Mouse (Mus musculus) embryonic facial prominence, embryonic 14.5 days (tissue): ENCODE results near the gene Zfp768. TPM values are rescaled to one million over a fixed set of nuclear protein-coding genes. Genes with fewer than 3 reads are reported as not detected.
"Not testable (repeated sequence)": the region's sequence is repeated elsewhere in the genome, so short reads cannot be mapped to it uniquely, and the experiment has no call there.

Experiments used
- ATAC-seq: fragments of 200-750 bp; cut with Nextera tagmentation; 2 replicates; pipeline ENCODE4 v1.8.0; 2017; ENCODE audit warnings: low read depth, moderate number of reproducible peaks, moderate TSS enrichment
- DNase-seq: peaks from one replicate; pipeline ENCODE4 v3.0.0-alpha.2; 2015; ENCODE audit warnings: low spot score
- H3K27ac ChIP-seq: fragments of 300-500 bp; sonication (generic); replicated peaks from 2 replicates; pipeline ENCODE4 v1.5.1; 2014; ENCODE audit warnings: low read depth, mild to moderate bottlenecking, low read length, moderate library complexity
- H3K27me3 ChIP-seq: fragments of 300-500 bp; sonication (generic); replicated peaks from 2 replicates; pipeline ENCODE4 v1.6.1; 2014; ENCODE audit warnings: low read length; ENCODE audit not compliant: control insufficient read depth, insufficient read depth
- H3K36me3 ChIP-seq: fragments of 300-500 bp; sonication (generic); 2 replicates; pipeline ENCODE4 v1.6.1; 2014; ENCODE audit warnings: low read length, mixed read lengths; ENCODE audit not compliant: control insufficient read depth, insufficient read depth
- H3K4me1 ChIP-seq: fragments of 300-500 bp; sonication (generic); 2 replicates; pipeline ENCODE4 v1.6.1; 2014; ENCODE audit warnings: antibody characterized with exemption, low read length; ENCODE audit not compliant: control insufficient read depth, insufficient read depth
- H3K4me2 ChIP-seq: fragments of 300-500 bp; sonication (generic); 2 replicates; pipeline ENCODE4 v1.6.1; 2014; ENCODE audit warnings: low read depth, mild to moderate bottlenecking, low read length, moderate library complexity, mixed read lengths
- H3K4me3 ChIP-seq: fragments of 300-500 bp; sonication (generic); 2 replicates; pipeline ENCODE4 v1.5.1; 2014; ENCODE audit warnings: low read depth, mild to moderate bottlenecking, low read length
- H3K9ac ChIP-seq: fragments of 300-500 bp; sonication (generic); 2 replicates; pipeline ENCODE4 v1.6.1; 2014; ENCODE audit warnings: low read depth, mild to moderate bottlenecking, low read length, moderate library complexity, mixed read lengths
- H3K9me3 ChIP-seq: fragments of 300-500 bp; sonication (generic); 2 replicates; pipeline ENCODE4 v1.6.1; 2016; ENCODE audit warnings: low read length; ENCODE audit not compliant: control insufficient read depth
- WGBS: fragments of 180-500 bp; shearing (Covaris S2); extraction: QIAGEN DNeasy Blood & Tissue Kit; methylation state at CpG from one replicate; pipeline ENCODE4 v1.1.7; 2014; 5-methylcytosine and 5-hydroxymethylcytosine counted together
- polyA plus RNA-seq: library from polyadenylated mRNA; unstranded; fragments of >200 nt; fragmentation: Nextera tagmentation; extraction: Ambion mirVana; gene quantifications from 2 replicates; pipeline ENCODE4 v1.2.1, GENCODE M21; 2014

Zfp768 gene
- polyA plus RNA-seq, 1 experiment from 2014 or later = 5.9 TPM

DNA sequence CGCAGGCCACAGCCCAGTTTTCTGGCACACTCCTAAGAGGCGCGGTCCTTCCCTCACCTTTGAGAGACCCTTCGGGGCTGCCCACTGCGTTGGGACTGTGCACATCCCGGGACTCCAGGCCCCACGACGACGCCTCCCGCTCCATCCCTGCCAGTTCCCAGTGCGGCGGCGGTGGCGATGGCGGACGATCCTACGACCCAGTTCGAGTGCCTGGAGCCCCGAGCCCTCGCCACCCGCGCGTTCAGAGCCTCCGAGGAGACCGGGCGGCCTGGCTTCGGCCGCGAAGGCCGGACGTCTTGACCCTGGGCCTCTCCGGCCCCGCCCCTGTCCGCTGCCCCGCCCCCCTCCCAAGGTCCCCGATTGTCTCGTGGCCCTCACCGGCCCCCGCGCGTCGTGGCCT, 297 bp downstream of the Zfp768 start:
- Histone ChIP-seq H3K27ac (peak overlapping the region; percentile 90), H3K9ac (peak overlapping the region; percentile 91), H3K4me1 (peaks cover 7% of the 10 kb centered on the region), H3K36me3 (peaks cover 22% of the 10 kb centered on the region), H3K27me3 (no peaks in the 10 kb centered on the region), H3K4me3 (peak overlapping the region; percentile 83), H3K4me2 (peak overlapping the region; percentile 84), H3K9me3 (no peaks in the 10 kb centered on the region)
- ATAC-seq (peak; percentile 34), DNase-seq (peak; percentile 24)
- under 1% methylated on average over 30 of the region's 42 CpGs for whole genome bisulfite sequencing

DNA sequence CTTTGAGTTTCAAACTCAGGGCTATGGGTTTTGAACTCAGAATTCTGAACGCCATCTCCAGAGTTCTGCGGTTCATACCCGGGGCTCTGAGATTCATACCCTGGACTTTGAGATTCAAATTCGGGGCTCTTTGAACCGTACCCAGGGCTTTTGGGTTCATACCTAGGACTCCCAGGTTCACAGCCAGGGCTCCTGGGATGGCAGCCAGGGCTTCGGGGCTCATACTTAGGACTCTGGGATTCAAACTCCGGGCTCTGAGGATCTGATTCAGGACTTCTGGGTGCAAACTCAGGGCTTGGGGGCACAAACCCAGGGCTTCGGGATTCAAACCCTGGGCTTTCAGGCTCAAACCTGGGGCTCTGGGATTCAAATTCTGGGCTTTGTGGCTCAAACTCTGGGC, 1.0 kb downstream of the Zfp768 start:
- no peak for DNase-seq
- H3K27ac ChIP-seq = no peak overlapping the region
- WGBS = 88% methylated on average over 8 of the region's 8 CpGs
- H3K9ac ChIP-seq = peak overlapping the region; percentile 91
- H3K9me3 ChIP-seq = no peaks in the 10 kb centered on the region
- H3K27me3 ChIP-seq = no peaks in the 10 kb centered on the region
- peak overlapping the region; percentile 83 for H3K4me3 ChIP-seq
- H3K4me1 ChIP-seq = peaks cover 7% of the 10 kb centered on the region
- ATAC-seq = no peak
- peaks cover 22% of the 10 kb centered on the region for H3K36me3 ChIP-seq
- H3K4me2 ChIP-seq = peak overlapping the region; percentile 84

DNA sequence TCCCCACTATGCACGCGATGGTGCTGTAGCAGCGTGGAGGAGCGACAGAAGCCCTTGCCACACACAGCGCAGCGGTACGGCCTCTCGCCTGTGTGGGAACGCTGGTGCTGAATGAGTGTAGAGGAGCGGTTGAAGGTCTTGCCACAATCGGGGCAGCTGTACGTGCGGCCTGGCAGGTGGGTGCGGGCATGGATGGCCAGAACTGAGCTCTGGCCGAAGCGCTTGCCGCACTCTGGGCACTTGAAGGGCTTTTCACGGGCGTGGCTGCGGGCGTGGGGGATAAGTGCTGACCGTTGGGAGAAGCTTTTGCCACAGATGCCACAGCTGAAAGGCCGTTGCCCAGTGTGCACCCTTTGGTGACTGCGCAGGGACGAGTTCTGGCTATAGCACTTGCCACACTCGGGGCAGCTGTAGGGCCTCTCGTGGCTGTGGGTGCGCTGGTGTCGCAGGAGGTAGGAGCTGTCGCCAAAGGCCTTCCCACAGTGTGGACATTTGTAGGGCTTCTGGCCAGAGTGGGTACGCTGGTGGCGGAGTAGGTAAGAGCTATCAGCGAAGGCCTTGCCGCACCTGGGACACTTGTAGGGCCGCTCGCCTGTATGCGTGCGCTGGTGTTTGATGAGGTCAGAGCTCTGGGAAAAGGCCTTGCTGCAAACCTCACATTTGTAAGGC, 1.9 kb downstream of the Zfp768 start:
- Histone ChIP-seq H3K4me3 (no peak overlapping the region), H3K27ac (no peak overlapping the region), H3K36me3 (peaks cover 22% of the 10 kb centered on the region), H3K9me3 (no peaks in the 10 kb centered on the region), H3K9ac (no peak overlapping the region), H3K4me2 (no peak overlapping the region), H3K4me1 (peaks cover 7% of the 10 kb centered on the region), H3K27me3 (no peaks in the 10 kb centered on the region)
- ATAC-seq = no peak
- DNase-seq = no peak
- 95% methylated on average over 38 of the region's 38 CpGs for WGBS

DNA sequence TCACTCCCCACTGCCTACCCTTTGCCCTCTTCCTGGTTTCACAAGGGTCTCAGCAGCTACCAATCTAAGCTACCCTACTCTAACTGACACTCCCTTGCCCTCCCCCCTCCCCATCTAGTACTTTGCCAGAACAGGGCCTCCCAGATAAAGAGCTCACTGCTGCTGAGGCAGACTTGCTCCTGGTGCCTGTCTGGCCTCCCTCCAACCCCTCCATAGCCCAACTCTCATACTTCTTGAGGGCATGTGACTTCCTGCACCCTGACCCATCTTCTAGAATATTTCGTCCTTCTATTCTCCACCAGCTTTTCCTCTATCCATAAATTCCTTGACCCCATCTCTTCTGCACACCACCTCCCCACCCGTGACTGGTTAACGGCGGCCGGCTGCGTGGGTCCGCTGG, 2.5 kb downstream of the Zfp768 start:
- ATAC-seq = no peak
- Histone ChIP-seq H3K9ac (no peak overlapping the region), H3K27ac (no peak overlapping the region), H3K27me3 (no peaks in the 10 kb centered on the region), H3K36me3 (peaks cover 22% of the 10 kb centered on the region), H3K9me3 (no peaks in the 10 kb centered on the region), H3K4me2 (no peak overlapping the region), H3K4me3 (no peak overlapping the region), H3K4me1 (peaks cover 7% of the 10 kb centered on the region)
- DNase-seq = no peak
- WGBS = 90% methylated on average over 7 of the region's 7 CpGs

DNA sequence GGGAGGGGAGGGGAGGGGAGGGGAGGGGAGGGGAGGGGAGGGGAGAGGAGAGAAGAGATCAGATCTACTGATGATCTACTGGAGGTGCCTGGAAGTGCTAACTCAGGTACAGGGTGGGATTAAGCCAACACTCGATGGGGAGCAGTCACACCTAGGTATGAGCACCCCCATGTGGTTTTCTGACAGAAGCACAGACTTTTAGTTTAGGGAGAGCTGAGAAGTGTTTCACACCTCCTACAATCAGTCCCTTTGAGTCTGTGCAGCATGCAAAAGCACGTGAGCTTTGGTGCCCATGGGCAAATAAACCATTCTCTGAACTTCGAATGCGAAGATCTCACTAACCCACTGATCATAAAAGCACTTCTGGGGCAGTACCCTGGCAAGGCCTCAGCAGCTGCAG, 3.1 kb downstream of the Zfp768 start:
- peaks cover 22% of the 10 kb centered on the region for H3K36me3 ChIP-seq
- H3K27ac ChIP-seq = no peak overlapping the region
- peaks cover 7% of the 10 kb centered on the region for H3K4me1 ChIP-seq
- H3K9ac ChIP-seq = no peak overlapping the region
- no peaks in the 10 kb centered on the region for H3K9me3 ChIP-seq
- ATAC-seq (no peak), DNase-seq (no peak)
- no peak overlapping the region for H3K4me2 ChIP-seq
- no peak overlapping the region for H3K4me3 ChIP-seq
- 63% methylated on average over 4 of the region's 4 CpGs for WGBS
- H3K27me3 ChIP-seq = no peaks in the 10 kb centered on the region

DNA sequence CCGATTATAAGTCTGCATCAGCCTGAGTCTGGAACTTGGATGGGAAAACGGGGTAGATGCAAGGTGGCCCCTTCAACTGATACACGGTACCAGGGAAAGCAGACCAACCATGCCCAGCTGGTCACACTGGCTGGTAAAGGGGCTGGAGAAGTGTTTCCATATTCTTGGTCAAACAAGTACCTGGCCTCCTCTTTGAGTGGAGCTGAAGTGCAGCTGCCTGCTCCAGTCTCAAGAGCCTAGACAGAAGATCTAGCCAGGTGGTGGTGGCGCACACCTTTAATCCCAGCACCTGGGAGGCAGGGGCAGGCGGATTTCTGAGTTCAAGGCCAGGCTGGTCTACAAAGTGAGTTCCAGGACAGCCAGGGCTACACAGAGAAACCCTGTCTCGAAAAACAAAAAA, 3.5 kb downstream of the Zfp768 start:
- H3K4me2 ChIP-seq, H3K9me3 ChIP-seq, H3K4me3 ChIP-seq, H3K27ac ChIP-seq, H3K9ac ChIP-seq, DNase-seq, H3K27me3 ChIP-seq, H3K4me1 ChIP-seq, ATAC-seq: not testable (repeated sequence)
- peaks cover 22% of the 10 kb centered on the region for H3K36me3 ChIP-seq
- 93% methylated on average over 6 of the region's 6 CpGs for WGBS

DNA sequence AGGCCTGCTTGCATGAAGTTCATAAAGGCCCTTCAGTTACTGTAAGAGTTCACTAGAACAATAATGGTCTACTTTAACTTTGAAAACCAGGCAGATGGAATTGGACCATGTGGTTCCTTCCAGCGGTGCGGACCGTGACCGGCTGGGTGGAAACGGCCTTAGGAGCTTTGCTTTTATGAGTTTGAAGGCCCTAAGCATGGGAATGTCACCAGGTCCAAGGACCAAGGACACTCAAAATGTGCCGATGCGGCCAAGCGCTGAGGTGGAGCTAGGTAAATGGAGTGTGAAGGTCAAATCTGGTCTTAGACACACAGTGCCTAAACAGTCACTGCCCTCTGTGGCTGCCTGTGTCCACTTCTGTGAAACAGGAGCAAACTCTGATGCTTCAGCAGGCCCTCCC, 4.0 kb downstream of the Zfp768 start:
- Histone ChIP-seq H3K27me3 (no peaks in the 10 kb centered on the region), H3K4me2 (no peak overlapping the region), H3K4me1 (peaks cover 7% of the 10 kb centered on the region; the same call in 1 of the 2 replicates), H3K4me3 (no peak overlapping the region), H3K27ac (no peak overlapping the region), H3K9me3 (no peaks in the 10 kb centered on the region), H3K9ac (no peak overlapping the region), H3K36me3 (peaks cover 22% of the 10 kb centered on the region)
- 96% methylated on average over 8 of the region's 8 CpGs for WGBS
- ATAC-seq (no peak), DNase-seq (no peak)

DNA sequence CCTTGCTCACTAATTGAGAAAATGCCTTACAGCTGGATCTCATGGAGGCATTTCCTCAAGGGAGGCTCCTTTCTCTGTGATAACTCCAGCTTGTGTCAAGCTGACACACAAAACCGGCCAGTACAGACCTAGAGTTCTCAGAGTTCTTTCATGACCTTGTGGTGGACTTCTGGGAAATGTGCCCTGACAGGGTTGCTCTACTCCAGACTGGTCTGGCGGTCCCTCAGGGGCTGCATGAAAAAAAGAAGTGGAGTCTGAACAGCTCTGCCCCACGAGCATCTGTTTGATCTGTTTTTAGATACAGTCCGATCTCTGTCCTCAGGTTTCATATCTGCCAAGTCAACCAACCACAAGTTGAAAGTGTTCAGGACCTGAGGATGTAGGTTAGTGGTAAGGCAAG, 7.8 kb downstream of the Zfp768 start:
- Histone ChIP-seq H3K36me3 (peaks cover 10% of the 10 kb centered on the region), H3K9me3 (no peaks in the 10 kb centered on the region), H3K4me1 (no peaks in the 10 kb centered on the region), H3K4me3 (no peak overlapping the region), H3K4me2 (no peak overlapping the region), H3K27me3 (no peaks in the 10 kb centered on the region), H3K27ac (no peak overlapping the region), H3K9ac (no peak overlapping the region)
- 0 out of 2 replicates have a peak, but pooled peaks have one; percentile 30 for ATAC-seq
- DNase-seq = no peak
- 50% methylated on average over 4 of the region's 4 CpGs for WGBS

DNA sequence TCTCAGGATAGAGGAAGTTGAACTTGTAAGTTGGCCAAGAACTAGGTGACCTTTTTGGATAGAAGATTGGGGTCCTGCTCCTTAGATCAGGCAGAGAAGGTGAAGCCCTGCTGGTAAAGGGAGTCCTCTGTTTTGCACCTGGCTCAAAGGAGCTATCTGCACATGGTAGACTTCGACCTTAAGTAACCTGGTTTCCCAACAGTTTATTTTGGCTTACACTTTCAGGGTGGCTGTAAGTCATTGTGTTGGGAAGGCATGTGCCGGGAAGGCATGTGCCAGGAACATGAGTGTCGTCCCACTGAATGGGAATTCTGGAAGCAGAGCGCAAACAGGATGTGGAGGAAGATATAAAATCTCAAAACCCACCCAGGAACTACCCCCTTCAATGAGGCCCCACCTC, 9.8 kb downstream of the Zfp768 start:
- Histone ChIP-seq H3K4me1 (no peaks in the 10 kb centered on the region), H3K27me3 (no peaks in the 10 kb centered on the region), H3K9ac (no peak overlapping the region), H3K36me3 (no peaks in the 10 kb centered on the region), H3K4me3 (no peak overlapping the region), H3K9me3 (no peaks in the 10 kb centered on the region), H3K4me2 (no peak overlapping the region), H3K27ac (no peak overlapping the region)
- WGBS = 81% methylated on average over 4 of the region's 4 CpGs
- ATAC-seq (no peak), DNase-seq (no peak)
